Mouse (Mus musculus): ENCODE measurements around the gene Mfsd2a. TPM values are rescaled to one million over a fixed set of nuclear protein-coding genes. Genes with fewer than 3 reads are reported as not detected.
"Not testable (repeated sequence)": the region's sequence is repeated elsewhere in the genome, so short reads cannot be mapped to it uniquely, and the experiment has no call there.

Gene Mfsd2a
- polyA plus RNA-seq, 1 experiment from 2014 or later, result 22.6 TPM

- Histone ChIP-seq H3K9me3 (replicated peaks) (peaks cover 4% of the 10 kb centered on the region; the same call in 1 of the 2 replicates), H3K4me3 (no peak overlapping the region), H3K4me1 (peaks cover 16% of the 10 kb centered on the region), H3K27ac (replicated peaks) (no peak overlapping the region), H3K27me3 (ENCODE audit: low read depth, poor library complexity, severe bottlenecking) (no peaks in the 10 kb centered on the region), H3K36me3 (no peaks in the 10 kb centered on the region)
- 84% methylated on average over 1 of the region's 1 CpGs for WGBS
- no peak for DNase-seq (ENCODE audit: low spot score)
These were observed 30.2 kb upstream of the Mfsd2a start for GRCm38 (mm10) chr4:122991177-122991576.

GRCm38 (mm10) chr4:122988004-122988403, 27.0 kb upstream of the Mfsd2a start:
- not testable (repeated sequence) for H3K27ac ChIP-seq (replicated peaks); H3K36me3 ChIP-seq; H3K9me3 ChIP-seq (replicated peaks); H3K4me1 ChIP-seq; DNase-seq (ENCODE audit: low spot score); H3K4me3 ChIP-seq
- WGBS, result 53% methylated on average over 3 of the region's 3 CpGs
- peaks cover 16% of the 10 kb centered on the region for H3K27me3 ChIP-seq (ENCODE audit: low read depth, poor library complexity, severe bottlenecking)

GRCm38 (mm10) chr4:122987421-122987820, 26.4 kb upstream of the Mfsd2a start:
- peaks cover 13% of the 10 kb centered on the region for H3K4me1 ChIP-seq
- peaks cover 4% of the 10 kb centered on the region; the same call in 1 of the 2 replicates for H3K9me3 ChIP-seq (replicated peaks)
- H3K27ac ChIP-seq (replicated peaks), result no peak overlapping the region; the same call in 1 of the 2 replicates
- DNase-seq (ENCODE audit: low spot score), result no peak
- no peaks in the 10 kb centered on the region for H3K36me3 ChIP-seq
- H3K4me3 ChIP-seq, result no peak overlapping the region
- 86% methylated on average over 4 of the region's 4 CpGs for WGBS
- peaks cover 22% of the 10 kb centered on the region for H3K27me3 ChIP-seq (ENCODE audit: low read depth, poor library complexity, severe bottlenecking)

GRCm38 (mm10) chr4:122985110-122985509, 24.1 kb upstream of the Mfsd2a start:
- Histone ChIP-seq H3K4me3 (no peak overlapping the region), H3K27me3 (ENCODE audit: low read depth, poor library complexity, severe bottlenecking) (peaks cover 36% of the 10 kb centered on the region), H3K27ac (replicated peaks) (no peak overlapping the region), H3K36me3 (no peaks in the 10 kb centered on the region), H3K9me3 (replicated peaks) (no peaks in the 10 kb centered on the region), H3K4me1 (peaks cover 17% of the 10 kb centered on the region)
- WGBS, result 57% methylated on average over 8 of the region's 8 CpGs
- peak; percentile 50 for DNase-seq (ENCODE audit: low spot score)

GRCm38 (mm10) chr4:122983486-122984261, 22.7 kb upstream of the Mfsd2a start:
- 24% methylated on average over 17 of the region's 17 CpGs for WGBS
- Histone ChIP-seq H3K27ac (replicated peaks) (peak overlapping the region; percentile 58), H3K27me3 (ENCODE audit: low read depth, poor library complexity, severe bottlenecking) (peaks cover 36% of the 10 kb centered on the region), H3K9me3 (replicated peaks) (no peaks in the 10 kb centered on the region), H3K4me3 (peak overlapping the region; percentile 34), H3K4me1 (peaks cover 17% of the 10 kb centered on the region), H3K36me3 (no peaks in the 10 kb centered on the region)
- no peak for DNase-seq (ENCODE audit: low spot score)

- 84% methylated on average over 3 of the region's 3 CpGs for WGBS
- Histone ChIP-seq H3K4me1 (peaks cover 17% of the 10 kb centered on the region), H3K9me3 (replicated peaks) (no peaks in the 10 kb centered on the region), H3K4me3 (no peak overlapping the region), H3K27me3 (ENCODE audit: low read depth, poor library complexity, severe bottlenecking) (peaks cover 36% of the 10 kb centered on the region), H3K27ac (replicated peaks) (no peak overlapping the region), H3K36me3 (no peaks in the 10 kb centered on the region)
- no peak for DNase-seq (ENCODE audit: low spot score)
These were observed 21.5 kb upstream of the Mfsd2a start for GRCm38 (mm10) chr4:122982537-122982936.

GRCm38 (mm10) chr4:122981930-122982329, 20.9 kb upstream of the Mfsd2a start:
- peaks cover 17% of the 10 kb centered on the region for H3K4me1 ChIP-seq
- no peak for DNase-seq (ENCODE audit: low spot score)
- H3K4me3 ChIP-seq, result no peak overlapping the region
- no peaks in the 10 kb centered on the region for H3K36me3 ChIP-seq
- peaks cover 36% of the 10 kb centered on the region for H3K27me3 ChIP-seq (ENCODE audit: low read depth, poor library complexity, severe bottlenecking)
- H3K9me3 ChIP-seq (replicated peaks), result no peaks in the 10 kb centered on the region
- no peak overlapping the region for H3K27ac ChIP-seq (replicated peaks)
- WGBS, result 52% methylated on average over 3 of the region's 3 CpGs

- H3K4me3 ChIP-seq, result no peak overlapping the region
- H3K27ac ChIP-seq (replicated peaks), result no peak overlapping the region
- no peaks in the 10 kb centered on the region for H3K9me3 ChIP-seq (replicated peaks)
- no peak for DNase-seq (ENCODE audit: low spot score)
- no peaks in the 10 kb centered on the region for H3K36me3 ChIP-seq
- H3K4me1 ChIP-seq, result peaks cover 17% of the 10 kb centered on the region
- peaks cover 36% of the 10 kb centered on the region for H3K27me3 ChIP-seq (ENCODE audit: low read depth, poor library complexity, severe bottlenecking)
- 89% methylated on average over 7 of the region's 7 CpGs for WGBS
These were observed 20.2 kb upstream of the Mfsd2a start for GRCm38 (mm10) chr4:122981238-122981637.

GRCm38 (mm10) chr4:122980684-122981083, 19.7 kb upstream of the Mfsd2a start:
- no peak for DNase-seq (ENCODE audit: low spot score)
- H3K36me3 ChIP-seq, result no peaks in the 10 kb centered on the region
- no peaks in the 10 kb centered on the region for H3K9me3 ChIP-seq (replicated peaks)
- H3K27me3 ChIP-seq (ENCODE audit: low read depth, poor library complexity, severe bottlenecking), result peaks cover 36% of the 10 kb centered on the region
- no peak overlapping the region for H3K27ac ChIP-seq (replicated peaks)
- H3K4me3 ChIP-seq, result no peak overlapping the region
- H3K4me1 ChIP-seq, result peaks cover 17% of the 10 kb centered on the region
- 82% methylated on average over 2 of the region's 2 CpGs for WGBS

- no peaks in the 10 kb centered on the region for H3K9me3 ChIP-seq (replicated peaks)
- no peak for DNase-seq (ENCODE audit: low spot score)
- no peak overlapping the region for H3K4me3 ChIP-seq
- H3K36me3 ChIP-seq, result no peaks in the 10 kb centered on the region
- no peak overlapping the region for H3K27ac ChIP-seq (replicated peaks)
- H3K4me1 ChIP-seq, result peaks cover 17% of the 10 kb centered on the region
- WGBS, result 77% methylated on average over 3 of the region's 3 CpGs
- peaks cover 36% of the 10 kb centered on the region for H3K27me3 ChIP-seq (ENCODE audit: low read depth, poor library complexity, severe bottlenecking)
These were observed 18.8 kb upstream of the Mfsd2a start for GRCm38 (mm10) chr4:122979826-122980225.

- Histone ChIP-seq H3K4me1 (peaks cover 17% of the 10 kb centered on the region), H3K36me3 (no peaks in the 10 kb centered on the region), H3K27me3 (ENCODE audit: low read depth, poor library complexity, severe bottlenecking) (peaks cover 28% of the 10 kb centered on the region), H3K9me3 (replicated peaks) (no peaks in the 10 kb centered on the region), H3K4me3 (no peak overlapping the region), H3K27ac (replicated peaks) (no peak overlapping the region)
- 81% methylated on average over 2 of the region's 2 CpGs for WGBS
- no peak for DNase-seq (ENCODE audit: low spot score)
These were observed 17.9 kb upstream of the Mfsd2a start for GRCm38 (mm10) chr4:122978850-122979249.

- WGBS, result 78% methylated on average over 4 of the region's 4 CpGs
- H3K4me1 ChIP-seq, result peaks cover 4% of the 10 kb centered on the region; the same call in 1 of the 2 replicates
- H3K9me3 ChIP-seq (replicated peaks), result no peaks in the 10 kb centered on the region
- peaks cover 8% of the 10 kb centered on the region for H3K27me3 ChIP-seq (ENCODE audit: low read depth, poor library complexity, severe bottlenecking)
- H3K27ac ChIP-seq (replicated peaks), result no peak overlapping the region
- H3K4me3 ChIP-seq, result no peak overlapping the region
- no peaks in the 10 kb centered on the region for H3K36me3 ChIP-seq
- no peak for DNase-seq (ENCODE audit: low spot score)
These were observed 15.9 kb upstream of the Mfsd2a start for GRCm38 (mm10) chr4:122976885-122977284.

- no peaks in the 10 kb centered on the region for H3K4me1 ChIP-seq
- H3K27me3 ChIP-seq (ENCODE audit: low read depth, poor library complexity, severe bottlenecking), result no peaks in the 10 kb centered on the region
- WGBS, result 88% methylated on average over 5 of the region's 5 CpGs
- H3K4me3 ChIP-seq, result no peak overlapping the region
- H3K36me3 ChIP-seq, result no peaks in the 10 kb centered on the region
- no peak for DNase-seq (ENCODE audit: low spot score)
- H3K9me3 ChIP-seq (replicated peaks), result no peaks in the 10 kb centered on the region
- H3K27ac ChIP-seq (replicated peaks), result no peak overlapping the region
These were observed 14.1 kb upstream of the Mfsd2a start for GRCm38 (mm10) chr4:122974976-122975520.

Data from midbrain, embryonic 10.5 days (tissue).